In the genomic region with DNA sequence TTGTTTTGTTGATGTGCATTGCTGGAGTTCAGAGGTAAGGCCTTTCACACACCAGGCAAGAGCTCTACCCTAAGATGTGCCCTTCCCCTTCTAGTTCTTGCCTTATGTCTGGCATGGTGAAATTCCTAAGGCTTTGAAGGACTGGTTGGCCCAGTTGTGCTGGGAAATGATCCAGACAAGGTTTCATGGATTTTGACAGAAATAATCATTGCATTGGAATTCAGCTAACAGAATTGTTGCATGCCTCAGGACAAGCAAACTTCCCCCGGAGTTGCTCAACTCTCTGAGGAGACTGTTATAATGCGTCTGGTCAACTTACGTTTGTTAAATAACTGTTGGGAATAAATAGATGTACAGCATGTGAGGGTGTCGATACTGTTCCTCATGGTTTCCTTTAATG, we compare ENCODE assay signal across 20 mouse cellular contexts.
A peak's percentile ranks its signal among the peaks of the same experiment; 100 is the strongest.
DNase-seq lines count a peak whose midpoint lies in the region; ATAC-seq and TF ChIP-seq lines count a peak whose summit lies in the region.
"Had no signal": no experiment of that assay in that cellular context is flagged by ENCODE, and none has a peak within 500 bp of the region (broad histone marks: within the 10 kb centered on the region; RNA-seq: fewer than 3 reads in every experiment).

No protein-coding gene starts in this region.

- 68% methylated on average over 4 of the region's 4 CpGs for WGBS in kidney, adult 2 months

- peak; percentile 87 for ATAC-seq in Patski
- ATAC-seq: forebrain, embryonic 14.5 days; hindbrain, postnatal 0 days; intestine, embryonic 16.5 days had no signal

- no peak for TF ChIP-seq POLR2A in kidney, adult 2 months (IDR thresholded peaks at IDR 0.05; ENCODE audit: low read depth, low read length)

- no peak overlapping the region for H3K4me3 ChIP-seq in kidney, adult 2 months (ENCODE audit: insufficient read depth, low read depth, low read length)
- H3K4me3 ChIP-seq: erythroblast, embryonic 14.5 days; heart, embryonic 12.5 days; liver, embryonic 15.5 days had no signal

- no peaks in the 10 kb centered on the region for H3K36me3 ChIP-seq in kidney, adult 2 months (ENCODE audit: control insufficient read depth, insufficient read depth, low read length)
- H3K36me3 ChIP-seq: heart, embryonic 12.5 days; liver, embryonic 15.5 days had no signal

- H3K27me3 ChIP-seq in Patski: no peaks in the 10 kb centered on the region
- no peaks in the 10 kb centered on the region for H3K27me3 ChIP-seq in kidney, adult 2 months (replicated peaks; ENCODE audit: control insufficient read depth, insufficient read depth, low read length)
- H3K27me3 ChIP-seq: heart, embryonic 12.5 days; liver, embryonic 15.5 days had no signal

- H3K4me1 ChIP-seq in kidney, adult 2 months (ENCODE audit: control insufficient read depth, insufficient read depth, low read length): no peaks in the 10 kb centered on the region
- H3K4me1 ChIP-seq: heart, embryonic 12.5 days; liver, embryonic 15.5 days had no signal

- POLR2A ChIA-PET in Patski (lab: Charles Lee): interaction anchor here (1.3 kb wide), 1 partner anchor 19 kb away, joined by 3 read pairs; no protein-coding TSS in a partner anchor

- in situ Hi-C loops in Patski (cut with MboI; ENCODE audit: low pct_unique_long_range_greater_than_20kb): no loop called here

- CTCF ChIA-PET in Patski (lab: Charles Lee): interaction anchor here (2.0 to 3.3 kb wide), 2 partner anchors 13 to 119 kb away, joined by 5 to 13 read pairs; no protein-coding TSS in a partner anchor

- no peak overlapping the region for H3K27ac ChIP-seq in kidney, adult 2 months (ENCODE audit: insufficient read depth, low read depth, low read length)
- H3K27ac ChIP-seq: hindbrain, postnatal 0 days; liver, embryonic 15.5 days had no signal

- DNase-seq in adrenal gland, adult 2 months: peak; percentile 40
- no peak for DNase-seq in adrenal gland, postnatal 4 days (ENCODE audit: low spot score in 2 of 2)
- peak; percentile 38 to 58 for DNase-seq in lung, adult 18-20 months
- no peak for DNase-seq in lung, postnatal 14 days
- no peak for DNase-seq in Patski (ENCODE audit: low read depth, low spot score)
- DNase-seq in fibroblast of lung, adult 2 months (ENCODE audit: low read depth): peak; percentile 87
- DNase-seq in embryo, embryonic 9.5 days (ENCODE audit: extremely low spot score): no peak
- no peak for DNase-seq in kidney, adult 2 months
- DNase-seq: cerebellum, adult 9-11 months; heart, postnatal 10 days; kidney, postnatal 36 days; layer of hippocampus, postnatal 36 days; liver; thymus, postnatal 14 days had no signal

- TF ChIP-seq CTCF in Patski (IDR thresholded peaks at IDR 0.05): no peak
- TF ChIP-seq CTCF in kidney, adult 2 months (conservative IDR thresholded peaks at IDR 0.05; ENCODE audit: insufficient read depth, insufficient read length, low read depth, low read length): no peak

Comparison
In these comparisons a context has a peak if more than half of its experiments do, and no peak if none do; other contexts are left out.
1. DNase-seq: peak in adrenal gland, adult 2 months (single experiment), lung, adult 18-20 months (2 of 2) and fibroblast of lung, adult 2 months (single experiment); none in adrenal gland, postnatal 4 days (0 of 2), lung, postnatal 14 days (single experiment), Patski (single experiment), embryo, embryonic 9.5 days (single experiment) and kidney, adult 2 months (single experiment).